Mouse (Mus musculus) heart, embryonic 16.5 days (tissue): ENCODE data around the gene 9330182L06Rik. TPM values are rescaled to one million over a fixed set of nuclear protein-coding genes. Genes with fewer than 3 reads are reported as not detected.

ENCODE experiments used
- ATAC-seq: fragments of 200-750 bp; cut with Nextera tagmentation; replicated peaks from 2 replicates; pipeline ENCODE4 v1.8.0; 2017; ENCODE audit warnings: moderate number of reproducible peaks; ENCODE audit not compliant: insufficient read depth, low FRiP score; ENCODE audit errors: extremely low read depth
- H3K27ac ChIP-seq: fragments of 300-500 bp; sonication (generic); 2 replicates; pipeline ENCODE4 v1.5.1; 2014; ENCODE audit warnings: mild to moderate bottlenecking, low read length, control low read depth, moderate library complexity
- H3K27me3 ChIP-seq: fragments of 300-500 bp; sonication (generic); 2 replicates; pipeline ENCODE4 v1.6.1; 2014; ENCODE audit warnings: low read length, mixed read lengths; ENCODE audit not compliant: control insufficient read depth, insufficient read depth
- H3K36me3 ChIP-seq: fragments of 300-500 bp; sonication (generic); 2 replicates; pipeline ENCODE4 v1.6.1; 2014; ENCODE audit not compliant: control insufficient read depth, insufficient read depth
- H3K4me1 ChIP-seq: fragments of 300-500 bp; sonication (generic); 2 replicates; pipeline ENCODE4 v1.6.1; 2014; ENCODE audit warnings: low read length, mixed read lengths; ENCODE audit not compliant: control insufficient read depth, insufficient read depth
- H3K4me2 ChIP-seq: fragments of 300-500 bp; sonication (generic); 2 replicates; pipeline ENCODE4 v1.6.1; 2014; ENCODE audit warnings: low read depth, mild to moderate bottlenecking, control low read depth, low read length
- H3K4me3 ChIP-seq: fragments of 300-500 bp; sonication (generic); 2 replicates; pipeline ENCODE4 v1.5.1; 2014; ENCODE audit warnings: mild to moderate bottlenecking, control low read depth, low read length
- H3K9ac ChIP-seq: fragments of 300-500 bp; sonication (generic); 2 replicates; pipeline ENCODE4 v1.6.1; 2014; ENCODE audit warnings: low read length, control low read depth
- H3K9me3 ChIP-seq: fragments of 300-500 bp; sonication (generic); replicated peaks from 2 replicates; pipeline ENCODE4 v1.6.1; 2016; ENCODE audit warnings: low read length; ENCODE audit not compliant: control insufficient read depth
- WGBS: fragments of 180-500 bp; shearing (Covaris S2); extraction: QIAGEN DNeasy Blood & Tissue Kit; methylation state at CpG from one replicate; pipeline ENCODE4 v1.1.7; 2014; 5-methylcytosine and 5-hydroxymethylcytosine counted together
- polyA plus RNA-seq: library from polyadenylated mRNA; unstranded; fragments of >200 nt; fragmentation: Nextera tagmentation; extraction: Ambion mirVana; gene quantifications from 2 replicates; pipeline ENCODE4 v1.2.1, GENCODE M21; 2015

The 9330182L06Rik gene
- polyA plus RNA-seq, 1 experiment from 2014 or later: 1.1 TPM

- WGBS: 18% methylated on average over 1 of the region's 1 CpGs
- no peaks in the 10 kb centered on the region for H3K27me3 ChIP-seq
- no peaks in the 10 kb centered on the region for H3K4me1 ChIP-seq
- no peak for ATAC-seq
- H3K27ac ChIP-seq: no peak overlapping the region
- H3K9me3 ChIP-seq: no peaks in the 10 kb centered on the region
- no peak overlapping the region for H3K4me3 ChIP-seq
- no peak overlapping the region for H3K9ac ChIP-seq
- no peaks in the 10 kb centered on the region for H3K36me3 ChIP-seq
- H3K4me2 ChIP-seq: no peak overlapping the region
Measured at GRCm38 (mm10) chr5:9391858-9392393, 126.0 kb downstream of the 9330182L06Rik start.

GRCm38 (mm10) chr5:9417098-9417497 lies 151.2 kb downstream of the 9330182L06Rik start:
- no peak overlapping the region for H3K4me3 ChIP-seq
- ATAC-seq: no peak
- no peak overlapping the region for H3K9ac ChIP-seq
- no peaks in the 10 kb centered on the region for H3K27me3 ChIP-seq
- no peak overlapping the region for H3K27ac ChIP-seq
- H3K9me3 ChIP-seq: no peaks in the 10 kb centered on the region
- H3K36me3 ChIP-seq: no peaks in the 10 kb centered on the region
- WGBS: 77% methylated on average over 7 of the region's 7 CpGs
- no peak overlapping the region for H3K4me2 ChIP-seq
- H3K4me1 ChIP-seq: no peaks in the 10 kb centered on the region

DNA sequence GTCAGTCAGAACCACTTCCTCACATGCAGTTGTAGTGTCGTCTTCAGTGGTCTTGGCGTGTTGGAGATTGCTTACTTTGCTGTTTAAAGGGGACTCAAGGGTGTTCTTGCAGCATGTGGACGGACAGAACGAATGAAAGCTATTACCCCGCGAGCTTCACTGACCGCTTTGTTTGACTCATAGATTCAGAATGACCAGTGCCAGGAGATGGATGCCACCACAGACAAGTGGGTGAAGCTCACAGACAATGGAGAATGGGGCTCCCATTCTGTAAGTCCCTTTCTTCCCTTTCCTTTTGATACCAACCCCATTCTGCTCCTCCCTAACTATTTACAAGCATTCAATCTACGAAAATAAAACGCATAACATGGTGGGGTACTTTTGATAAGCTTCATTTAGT lies 151.9 kb downstream of the 9330182L06Rik start:
- 88% methylated on average over 9 of the region's 9 CpGs for WGBS
- Histone ChIP-seq H3K4me3 (no peak overlapping the region), H3K9ac (no peak overlapping the region), H3K4me2 (no peak overlapping the region), H3K27ac (no peak overlapping the region), H3K36me3 (no peaks in the 10 kb centered on the region), H3K4me1 (no peaks in the 10 kb centered on the region), H3K9me3 (no peaks in the 10 kb centered on the region), H3K27me3 (no peaks in the 10 kb centered on the region)
- ATAC-seq: no peak

DNA sequence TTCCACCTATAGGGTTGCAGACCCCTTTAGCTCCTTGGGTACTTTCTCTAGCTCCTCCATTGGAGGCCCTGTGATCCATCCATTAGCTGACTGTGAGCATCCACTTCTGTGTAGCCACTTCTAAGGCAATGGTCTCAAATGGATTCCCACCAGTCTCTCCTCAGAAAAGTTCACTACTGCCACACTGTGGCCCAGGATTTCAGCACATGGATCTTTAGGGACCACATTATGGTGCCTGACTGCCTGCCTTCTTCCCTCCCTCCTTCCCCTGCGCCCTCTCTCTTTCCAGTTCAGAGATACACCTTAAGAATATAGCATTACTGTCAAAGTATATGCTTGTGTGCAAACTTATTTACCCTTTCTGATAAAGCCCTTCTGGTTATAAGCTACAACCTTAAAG lies 154.0 kb downstream of the 9330182L06Rik start:
- Histone ChIP-seq H3K27ac (no peak overlapping the region), H3K4me1 (no peaks in the 10 kb centered on the region), H3K36me3 (no peaks in the 10 kb centered on the region), H3K9me3 (no peaks in the 10 kb centered on the region), H3K4me2 (no peak overlapping the region), H3K27me3 (no peaks in the 10 kb centered on the region), H3K4me3 (no peak overlapping the region), H3K9ac (no peak overlapping the region)
- no peak for ATAC-seq
- WGBS: 30% methylated on average over 1 of the region's 1 CpGs

GRCm38 (mm10) chr5:9424464-9424863 lies 158.5 kb downstream of the 9330182L06Rik start:
- Histone ChIP-seq H3K27ac (no peak overlapping the region), H3K4me2 (no peak overlapping the region), H3K9me3 (no peaks in the 10 kb centered on the region), H3K36me3 (no peaks in the 10 kb centered on the region), H3K27me3 (no peaks in the 10 kb centered on the region), H3K4me1 (no peaks in the 10 kb centered on the region), H3K4me3 (no peak overlapping the region), H3K9ac (no peak overlapping the region)
- WGBS: 57% methylated on average over 2 of the region's 2 CpGs
- ATAC-seq: no peak

DNA sequence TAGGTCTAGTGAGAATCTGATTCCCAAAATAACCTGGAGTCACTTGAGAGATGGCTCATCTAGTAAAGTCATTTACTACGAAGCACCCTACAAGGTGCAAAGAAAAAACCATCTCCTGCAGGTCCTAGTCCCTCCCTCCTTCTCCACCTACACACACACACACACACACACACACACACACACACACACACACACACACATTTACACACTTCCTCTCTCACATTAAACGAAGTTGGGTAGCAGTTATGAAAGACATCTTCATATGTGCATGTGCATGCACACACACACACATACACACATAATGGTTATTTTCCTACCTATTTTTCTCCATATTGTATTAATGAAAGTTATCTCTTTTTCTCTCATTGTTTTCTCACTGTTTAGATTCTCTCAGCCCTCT lies 161.2 kb downstream of the 9330182L06Rik start:
- 67% methylated on average over 2 of the region's 2 CpGs for WGBS
- H3K27me3 ChIP-seq: no peaks in the 10 kb centered on the region
- no peaks in the 10 kb centered on the region for H3K36me3 ChIP-seq
- H3K9me3 ChIP-seq: no peaks in the 10 kb centered on the region
- no peaks in the 10 kb centered on the region for H3K4me1 ChIP-seq
- no peak overlapping the region for H3K9ac ChIP-seq
- ATAC-seq: no peak
- H3K4me3 ChIP-seq: no peak overlapping the region
- no peak overlapping the region for H3K4me2 ChIP-seq
- H3K27ac ChIP-seq: no peak overlapping the region

- Histone ChIP-seq H3K27ac (no peak overlapping the region), H3K4me3 (no peak overlapping the region), H3K27me3 (no peaks in the 10 kb centered on the region), H3K36me3 (no peaks in the 10 kb centered on the region), H3K9ac (no peak overlapping the region), H3K4me1 (no peaks in the 10 kb centered on the region), H3K9me3 (no peaks in the 10 kb centered on the region), H3K4me2 (no peak overlapping the region)
- ATAC-seq: no peak
- 41% methylated on average over 10 of the region's 10 CpGs for WGBS
Measured at GRCm38 (mm10) chr5:9427581-9428241, 161.8 kb downstream of the 9330182L06Rik start.

- H3K36me3 ChIP-seq: no peaks in the 10 kb centered on the region
- H3K4me1 ChIP-seq: no peaks in the 10 kb centered on the region
- no peak for ATAC-seq
- H3K27ac ChIP-seq: no peak overlapping the region
- H3K9ac ChIP-seq: no peak overlapping the region
- H3K9me3 ChIP-seq: no peaks in the 10 kb centered on the region
- H3K27me3 ChIP-seq: no peaks in the 10 kb centered on the region
- WGBS: 59% methylated on average over 3 of the region's 3 CpGs
- no peak overlapping the region for H3K4me3 ChIP-seq
- no peak overlapping the region for H3K4me2 ChIP-seq
Measured at GRCm38 (mm10) chr5:9428728-9429127, 162.8 kb downstream of the 9330182L06Rik start.

DNA sequence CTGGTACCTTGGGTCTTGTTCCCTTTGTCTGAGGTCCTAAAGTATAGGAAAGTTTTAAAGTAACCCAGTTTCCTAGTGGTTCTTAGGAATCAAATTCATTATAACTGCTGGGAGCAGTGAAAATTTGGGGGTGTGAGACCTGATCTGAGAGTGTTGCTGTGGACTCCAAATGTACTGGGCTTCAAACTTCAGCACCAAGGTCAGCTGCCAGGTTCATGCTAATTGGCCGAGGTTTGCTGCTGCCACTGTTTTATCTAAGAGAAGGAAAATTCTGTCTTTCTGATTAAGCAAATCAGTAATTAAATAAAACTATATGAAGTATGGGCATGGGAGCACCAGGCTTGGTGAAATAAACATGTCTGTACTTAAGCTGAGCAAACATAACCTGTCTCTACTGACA lies 180.2 kb downstream of the 9330182L06Rik start:
- no peaks in the 10 kb centered on the region for H3K27me3 ChIP-seq
- H3K4me2 ChIP-seq: no peak overlapping the region
- no peaks in the 10 kb centered on the region for H3K36me3 ChIP-seq
- H3K9me3 ChIP-seq: no peaks in the 10 kb centered on the region
- no peak overlapping the region for H3K4me3 ChIP-seq
- H3K9ac ChIP-seq: no peak overlapping the region
- no peak overlapping the region for H3K27ac ChIP-seq
- ATAC-seq: no peak
- WGBS: 4% methylated on average over 1 of the region's 1 CpGs
- no peaks in the 10 kb centered on the region for H3K4me1 ChIP-seq
